Mouse (Mus musculus) megakaryocyte, embryonic 14.5 days (primary cell): ENCODE results near the gene Wipf1. TPM values are rescaled to one million over a fixed set of nuclear protein-coding genes. Genes with fewer than 3 reads are reported as not detected.
"Not testable (repeated sequence)": the region's sequence is repeated elsewhere in the genome, so short reads cannot be mapped to it uniquely, and the experiment has no call there.

ENCODE experiments used
- H3K27me3 ChIP-seq: replicated peaks from 2 replicates; pipeline ENCODE3; 2012; ENCODE audit warnings: inconsistent platforms
- H3K36me3 ChIP-seq: replicated peaks from 2 replicates; pipeline ENCODE3; 2012; ENCODE audit warnings: low read length, inconsistent platforms, mixed read lengths
- H3K4me1 ChIP-seq: 2 replicates; pipeline ENCODE4 v1.6.1; 2012; ENCODE audit warnings: inconsistent platforms
- H3K4me3 ChIP-seq: replicated peaks from 2 replicates; pipeline ENCODE3; 2012; ENCODE audit warnings: moderate library complexity, mild to moderate bottlenecking, inconsistent platforms
- H3K9me3 ChIP-seq: 2 replicates; pipeline ENCODE4 v1.6.1; 2012; ENCODE audit warnings: inconsistent platforms
- FLI1 ChIP-seq: IDR thresholded peaks from 2 replicates; pipeline ENCODE4 v1.6.1; 2012; ENCODE audit warnings: low read length, inconsistent platforms, mixed read lengths
- GATA1 ChIP-seq: IDR thresholded peaks from 3 replicates; pipeline ENCODE4 v1.6.1; 2012; ENCODE audit warnings: mixed read lengths, low read length, inconsistent platforms, borderline replicate concordance
- polyA plus RNA-seq: library from polyadenylated mRNA; stranded (reverse); fragments of >175 nt; gene quantifications from 2 replicates; pipeline ENCODE4 v1.2.3, GENCODE M21; 2012; ENCODE audit warnings: low replicate concordance; ENCODE audit not compliant: insufficient read depth

Gene Wipf1
- polyA plus RNA-seq, 1 experiment: 310 TPM

- H3K4me3 ChIP-seq: no peak overlapping the region
- peaks cover 95% of the 10 kb centered on the region for H3K4me1 ChIP-seq
- no peak for TF ChIP-seq FLI1
- no peak for TF ChIP-seq GATA1
- H3K9me3 ChIP-seq: no peaks in the 10 kb centered on the region
- no peaks in the 10 kb centered on the region for H3K27me3 ChIP-seq
- peaks cover 75% of the 10 kb centered on the region for H3K36me3 ChIP-seq
These were observed 19.6 kb downstream of the Wipf1 start for GRCm38 (mm10) chr2:73510025-73510288.

- Histone ChIP-seq H3K4me3 (peak overlapping the region; percentile 83), H3K27me3 (no peaks in the 10 kb centered on the region), H3K4me1 (peaks cover 96% of the 10 kb centered on the region), H3K36me3 (peaks cover 76% of the 10 kb centered on the region), H3K9me3 (no peaks in the 10 kb centered on the region)
- TF ChIP-seq GATA1 (no peak), FLI1 (no peak)
These were observed 20.1 kb downstream of the Wipf1 start for GRCm38 (mm10) chr2:73509248-73510024.

- TF ChIP-seq GATA1 (no peak), FLI1 (no peak)
- Histone ChIP-seq H3K27me3 (no peaks in the 10 kb centered on the region), H3K36me3 (peaks cover 65% of the 10 kb centered on the region), H3K4me1 (peaks cover 96% of the 10 kb centered on the region), H3K4me3 (peak overlapping the region; percentile 64), H3K9me3 (no peaks in the 10 kb centered on the region)
These were observed 21.6 kb downstream of the Wipf1 start for GRCm38 (mm10) chr2:73507886-73508285.

GRCm38 (mm10) chr2:73506337-73506736 is 23.2 kb downstream of the Wipf1 start:
- Histone ChIP-seq H3K36me3 (peaks cover 66% of the 10 kb centered on the region), H3K4me1 (peaks cover 96% of the 10 kb centered on the region)
- H3K9me3 ChIP-seq, H3K4me3 ChIP-seq, H3K27me3 ChIP-seq: not testable (repeated sequence)

GRCm38 (mm10) chr2:73502863-73503429 is 26.6 kb downstream of the Wipf1 start:
- peaks cover 92% of the 10 kb centered on the region for H3K4me1 ChIP-seq
- H3K4me3 ChIP-seq: peak overlapping the region; percentile 90
- 0 out of 2 replicates have a peak, but pooled peaks have one; percentile 23 for TF ChIP-seq FLI1
- TF ChIP-seq GATA1: peak; percentile 79; the same call in 2 of the 3 replicates
- H3K27me3 ChIP-seq: no peaks in the 10 kb centered on the region
- H3K36me3 ChIP-seq: peaks cover 74% of the 10 kb centered on the region
- no peaks in the 10 kb centered on the region for H3K9me3 ChIP-seq

- no peak for TF ChIP-seq FLI1
- no peak for TF ChIP-seq GATA1
- Histone ChIP-seq H3K9me3 (no peaks in the 10 kb centered on the region), H3K4me1 (peaks cover 92% of the 10 kb centered on the region), H3K27me3 (no peaks in the 10 kb centered on the region), H3K4me3 (no peak overlapping the region), H3K36me3 (peaks cover 68% of the 10 kb centered on the region)
These were observed 28.7 kb downstream of the Wipf1 start for GRCm38 (mm10) chr2:73500864-73501263.

- H3K4me1 ChIP-seq: peaks cover 95% of the 10 kb centered on the region
- H3K27me3 ChIP-seq: no peaks in the 10 kb centered on the region
- no peak for TF ChIP-seq FLI1
- TF ChIP-seq GATA1: no peak
- peaks cover 74% of the 10 kb centered on the region for H3K36me3 ChIP-seq
- no peaks in the 10 kb centered on the region for H3K9me3 ChIP-seq
- H3K4me3 ChIP-seq: no peak overlapping the region
These were observed 31.2 kb downstream of the Wipf1 start for GRCm38 (mm10) chr2:73498322-73498721.

- H3K9me3 ChIP-seq: no peaks in the 10 kb centered on the region
- no peaks in the 10 kb centered on the region for H3K27me3 ChIP-seq
- H3K4me3 ChIP-seq: peak overlapping the region; percentile 56
- H3K36me3 ChIP-seq: peaks cover 73% of the 10 kb centered on the region
- no peak for TF ChIP-seq GATA1
- peaks cover 93% of the 10 kb centered on the region for H3K4me1 ChIP-seq
These were observed 32.0 kb downstream of the Wipf1 start for GRCm38 (mm10) chr2:73497572-73497971.

GRCm38 (mm10) chr2:73496944-73497343 is 32.6 kb downstream of the Wipf1 start:
- Histone ChIP-seq H3K4me1 (peaks cover 93% of the 10 kb centered on the region), H3K4me3 (peak overlapping the region; percentile 19)

GRCm38 (mm10) chr2:73496329-73496685 is 33.2 kb downstream of the Wipf1 start:
- Histone ChIP-seq H3K4me3 (peak overlapping the region; percentile 74), H3K9me3 (no peaks in the 10 kb centered on the region), H3K4me1 (peaks cover 93% of the 10 kb centered on the region), H3K36me3 (peaks cover 62% of the 10 kb centered on the region), H3K27me3 (no peaks in the 10 kb centered on the region)
- no peak for TF ChIP-seq FLI1

More at GRCm38 (mm10) chr2:73496944-73497343, 32.6 kb downstream of the Wipf1 start:
- Histone ChIP-seq H3K27me3 (no peaks in the 10 kb centered on the region), H3K9me3 (no peaks in the 10 kb centered on the region), H3K36me3 (peaks cover 67% of the 10 kb centered on the region)
- TF ChIP-seq FLI1: no peak
- no peak for TF ChIP-seq GATA1
